Mouse (Mus musculus): ENCODE results near the gene Gcnt3. TPM values are rescaled to one million over a fixed set of nuclear protein-coding genes. Genes with fewer than 3 reads are reported as not detected.

Gene Gcnt3
- polyA plus RNA-seq, 1 experiment from 2014 or later: 1.3 TPM

DNA sequence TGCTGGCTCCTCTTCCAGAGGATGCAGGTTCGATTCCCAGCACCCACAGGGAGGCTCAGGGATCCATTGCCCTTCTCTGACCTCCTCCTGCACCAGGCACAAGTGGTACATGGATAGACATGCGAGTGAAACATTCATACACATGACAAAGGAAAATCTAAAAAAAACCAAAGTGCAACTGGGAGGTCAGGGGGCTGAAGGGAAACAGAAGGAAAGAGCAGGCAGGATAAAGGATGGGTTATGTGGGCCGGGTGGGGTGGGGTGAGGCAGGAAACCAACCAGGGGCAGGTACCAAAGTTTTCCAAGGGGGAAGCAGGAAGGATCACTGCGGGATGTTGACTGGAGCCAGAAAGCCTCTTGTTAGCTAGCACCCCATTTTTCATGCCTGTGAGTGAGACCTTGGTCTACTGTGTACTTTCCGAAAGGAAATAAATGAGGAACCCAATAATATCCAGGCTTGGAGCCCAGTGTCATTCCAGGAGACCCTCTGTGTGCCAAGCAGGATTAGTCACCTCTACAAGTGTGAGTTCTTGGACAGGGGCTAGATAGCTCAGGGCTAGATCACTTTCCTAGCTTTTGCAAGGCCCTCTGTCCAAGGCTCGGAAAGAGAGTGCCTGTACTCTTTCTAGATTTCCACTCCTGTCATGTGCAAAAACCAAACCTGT, 11.0 kb upstream of the Gcnt3 start:
- Histone ChIP-seq H3K9me3 (ENCODE audit: control insufficient read depth, low read length) (no peaks in the 10 kb centered on the region), H3K4me3 (ENCODE audit: low read length) (no peak overlapping the region), H3K27ac (ENCODE audit: low read depth, low read length) (peak overlapping the region; percentile 32; the same call in 1 of the 2 replicates), H3K4me1 (ENCODE audit: control insufficient read depth, insufficient read depth, low read length) (peaks cover 20% of the 10 kb centered on the region), H3K36me3 (ENCODE audit: control insufficient read depth, insufficient read depth, low read length) (no peaks in the 10 kb centered on the region), H3K9ac (ENCODE audit: low read depth, low read length) (no peak overlapping the region), H3K27me3 (ENCODE audit: control insufficient read depth, insufficient read depth, low read length) (no peaks in the 10 kb centered on the region), H3K4me2 (replicated peaks; ENCODE audit: low read depth, low read length) (no peak overlapping the region)
- no peak for ATAC-seq (ENCODE audit: low FRiP score, low TSS enrichment)
- WGBS: 57% methylated on average over 6 of the region's 6 CpGs

DNA sequence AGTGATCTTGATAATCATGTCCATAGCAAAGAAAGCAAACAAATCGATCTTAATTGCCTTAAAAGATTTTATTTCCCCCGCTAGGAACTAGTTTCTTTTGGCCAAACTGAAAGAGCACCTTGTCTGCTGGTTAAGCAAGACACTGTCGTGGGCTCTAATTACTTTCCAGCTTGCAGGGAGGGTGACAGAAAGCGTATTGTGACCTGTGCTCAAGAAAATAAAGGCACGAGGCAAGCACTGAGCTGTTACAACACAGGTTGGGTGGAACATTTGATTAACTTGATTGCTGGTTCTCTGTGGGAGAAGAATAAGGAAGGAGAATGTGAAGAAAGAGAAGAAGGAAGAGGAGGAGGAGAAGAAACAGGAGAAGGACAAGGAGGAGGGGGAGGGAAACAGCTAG, 10.4 kb upstream of the Gcnt3 start:
- Histone ChIP-seq H3K9ac (ENCODE audit: low read depth, low read length) (no peak overlapping the region), H3K27ac (ENCODE audit: low read depth, low read length) (peak overlapping the region; percentile 20; the same call in 1 of the 2 replicates), H3K4me2 (replicated peaks; ENCODE audit: low read depth, low read length) (no peak overlapping the region), H3K36me3 (ENCODE audit: control insufficient read depth, insufficient read depth, low read length) (no peaks in the 10 kb centered on the region), H3K27me3 (ENCODE audit: control insufficient read depth, insufficient read depth, low read length) (no peaks in the 10 kb centered on the region), H3K4me1 (ENCODE audit: control insufficient read depth, insufficient read depth, low read length) (peaks cover 20% of the 10 kb centered on the region), H3K9me3 (ENCODE audit: control insufficient read depth, low read length) (no peaks in the 10 kb centered on the region), H3K4me3 (ENCODE audit: low read length) (no peak overlapping the region)
- ATAC-seq (ENCODE audit: low FRiP score, low TSS enrichment): no peak
- WGBS: 27% methylated on average over 5 of the region's 5 CpGs

DNA sequence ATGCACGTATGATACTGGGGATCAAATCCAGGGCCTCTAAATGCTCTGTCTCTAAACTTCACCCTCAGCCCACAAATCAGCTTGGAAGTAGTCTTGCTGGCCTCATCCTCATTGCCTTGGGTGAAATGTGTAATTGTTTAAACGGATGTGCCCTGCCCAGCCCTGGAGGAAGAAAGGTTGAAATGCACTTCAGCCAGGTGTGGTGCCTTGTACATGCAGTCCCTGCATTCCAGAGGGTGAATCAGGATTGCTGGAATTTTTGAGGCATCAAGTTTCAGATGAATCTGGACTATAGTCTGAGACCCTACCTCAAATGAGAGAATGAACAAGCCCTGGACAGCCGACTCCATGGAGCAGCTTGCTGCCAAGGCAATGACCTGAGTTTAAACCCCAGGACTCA, 10.0 kb upstream of the Gcnt3 start:
- WGBS: 43% methylated on average over 3 of the region's 3 CpGs
- Histone ChIP-seq H3K4me2 (replicated peaks; ENCODE audit: low read depth, low read length) (no peak overlapping the region), H3K4me3 (ENCODE audit: low read length) (no peak overlapping the region), H3K27ac (ENCODE audit: low read depth, low read length) (peak overlapping the region; percentile 20; the same call in 1 of the 2 replicates), H3K9me3 (ENCODE audit: control insufficient read depth, low read length) (no peaks in the 10 kb centered on the region), H3K36me3 (ENCODE audit: control insufficient read depth, insufficient read depth, low read length) (no peaks in the 10 kb centered on the region), H3K27me3 (ENCODE audit: control insufficient read depth, insufficient read depth, low read length) (no peaks in the 10 kb centered on the region), H3K4me1 (ENCODE audit: control insufficient read depth, insufficient read depth, low read length) (peaks cover 20% of the 10 kb centered on the region), H3K9ac (ENCODE audit: low read depth, low read length) (no peak overlapping the region)
- ATAC-seq (ENCODE audit: low FRiP score, low TSS enrichment): no peak

DNA sequence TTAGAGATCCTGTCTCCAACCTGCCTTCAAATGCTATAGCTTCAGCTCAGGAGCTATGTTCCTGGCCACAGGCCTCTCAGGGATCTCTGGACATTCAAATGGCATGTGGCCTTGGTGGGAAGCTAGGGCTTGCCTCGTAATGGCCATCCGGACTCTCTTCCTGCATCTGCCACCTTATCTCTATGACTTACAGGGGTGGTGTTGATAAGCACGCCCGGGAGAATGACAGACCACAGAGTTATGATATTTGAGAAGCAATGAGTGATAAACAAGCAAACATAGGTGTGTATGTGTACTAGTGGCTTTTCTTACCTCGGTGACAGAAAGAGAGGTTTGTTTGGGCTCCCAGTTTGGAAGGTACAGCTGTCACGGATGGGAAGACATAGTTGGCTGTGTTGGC, 8.4 kb upstream of the Gcnt3 start:
- Histone ChIP-seq H3K36me3 (ENCODE audit: control insufficient read depth, insufficient read depth, low read length) (no peaks in the 10 kb centered on the region), H3K4me3 (ENCODE audit: low read length) (no peak overlapping the region), H3K27ac (ENCODE audit: low read depth, low read length) (no peak overlapping the region), H3K9ac (ENCODE audit: low read depth, low read length) (no peak overlapping the region), H3K9me3 (ENCODE audit: control insufficient read depth, low read length) (no peaks in the 10 kb centered on the region), H3K27me3 (ENCODE audit: control insufficient read depth, insufficient read depth, low read length) (no peaks in the 10 kb centered on the region), H3K4me1 (ENCODE audit: control insufficient read depth, insufficient read depth, low read length) (peaks cover 20% of the 10 kb centered on the region), H3K4me2 (replicated peaks; ENCODE audit: low read depth, low read length) (no peak overlapping the region)
- no peak for ATAC-seq (ENCODE audit: low FRiP score, low TSS enrichment)
- 83% methylated on average over 6 of the region's 6 CpGs for WGBS

DNA sequence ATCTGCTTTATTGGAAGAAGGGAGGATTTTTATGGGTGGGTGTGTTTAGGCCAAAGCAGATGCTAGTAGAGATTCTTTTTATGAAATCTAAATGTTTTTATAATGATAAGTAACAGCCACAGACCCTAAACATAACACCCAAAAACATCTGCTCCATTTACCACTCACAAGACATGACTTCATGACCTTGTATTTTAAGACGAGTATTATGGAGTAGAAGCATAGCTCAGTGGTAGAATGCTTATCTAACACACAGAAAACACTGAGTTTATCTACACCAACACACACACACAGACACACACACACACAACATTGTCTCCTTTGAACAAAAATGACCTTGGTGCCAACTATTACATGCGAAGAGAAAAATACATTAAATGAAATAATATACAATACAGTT, 7.0 kb upstream of the Gcnt3 start:
- no peaks in the 10 kb centered on the region for H3K9me3 ChIP-seq (ENCODE audit: control insufficient read depth, low read length)
- H3K4me3 ChIP-seq (ENCODE audit: low read length): no peak overlapping the region
- 66% methylated on average over 2 of the region's 2 CpGs for WGBS
- H3K9ac ChIP-seq (ENCODE audit: low read depth, low read length): no peak overlapping the region
- no peak overlapping the region for H3K4me2 ChIP-seq (replicated peaks; ENCODE audit: low read depth, low read length)
- no peak for ATAC-seq (ENCODE audit: low FRiP score, low TSS enrichment)
- no peak overlapping the region for H3K27ac ChIP-seq (ENCODE audit: low read depth, low read length)
- H3K4me1 ChIP-seq (ENCODE audit: control insufficient read depth, insufficient read depth, low read length): peaks cover 18% of the 10 kb centered on the region
- H3K36me3 ChIP-seq (ENCODE audit: control insufficient read depth, insufficient read depth, low read length): no peaks in the 10 kb centered on the region
- no peaks in the 10 kb centered on the region for H3K27me3 ChIP-seq (ENCODE audit: control insufficient read depth, insufficient read depth, low read length)

DNA sequence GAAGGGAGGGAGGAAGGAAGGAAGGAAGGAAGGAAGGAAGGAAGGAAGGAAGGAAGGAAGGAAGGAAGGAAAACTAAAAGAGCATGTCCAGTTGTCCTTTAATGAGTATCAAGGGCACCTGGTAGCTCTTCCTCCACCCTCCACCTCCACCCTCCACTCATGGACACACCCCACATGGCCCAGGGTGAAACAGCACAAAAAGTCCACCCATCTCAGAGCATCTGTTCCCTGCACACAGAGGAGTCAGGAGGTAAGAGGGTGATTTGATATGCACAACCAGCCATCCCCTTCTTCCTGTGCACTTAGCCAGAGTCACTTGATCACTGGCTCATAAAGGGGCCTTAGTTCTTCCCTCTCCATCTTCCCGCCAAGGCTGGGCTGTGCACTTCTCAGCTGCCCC, 5.0 kb upstream of the Gcnt3 start:
- Histone ChIP-seq H3K36me3 (ENCODE audit: control insufficient read depth, insufficient read depth, low read length) (no peaks in the 10 kb centered on the region), H3K9me3 (ENCODE audit: control insufficient read depth, low read length) (no peaks in the 10 kb centered on the region), H3K27ac (ENCODE audit: low read depth, low read length) (no peak overlapping the region), H3K4me3 (ENCODE audit: low read length) (no peak overlapping the region), H3K4me2 (replicated peaks; ENCODE audit: low read depth, low read length) (no peak overlapping the region), H3K9ac (ENCODE audit: low read depth, low read length) (no peak overlapping the region), H3K4me1 (ENCODE audit: control insufficient read depth, insufficient read depth, low read length) (no peaks in the 10 kb centered on the region), H3K27me3 (ENCODE audit: control insufficient read depth, insufficient read depth, low read length) (no peaks in the 10 kb centered on the region)
- ATAC-seq (ENCODE audit: low FRiP score, low TSS enrichment): 0 out of 2 replicates have a peak, but pooled peaks have one; percentile 20
- WGBS: 23% methylated on average over 1 of the region's 1 CpGs

DNA sequence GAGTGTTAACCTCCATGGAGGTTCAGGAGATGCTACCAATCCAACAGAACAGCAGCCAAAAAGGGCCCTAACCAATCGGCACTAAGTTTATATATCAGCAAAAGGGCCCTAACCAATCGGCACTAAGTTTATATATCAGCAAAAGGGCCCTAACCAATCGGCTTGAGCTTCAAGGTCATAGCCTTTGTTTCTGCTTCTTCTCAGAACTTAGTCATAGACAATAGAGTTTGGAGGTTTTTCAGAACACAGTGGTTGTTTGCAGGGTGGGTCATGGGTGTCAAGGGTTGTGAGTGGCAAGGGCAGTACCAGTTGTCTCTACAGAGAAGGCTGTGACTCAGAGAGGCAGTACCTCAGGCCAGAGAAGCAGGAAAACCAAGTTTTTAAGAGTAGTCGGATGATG, 4.2 kb upstream of the Gcnt3 start:
- no peak overlapping the region for H3K4me2 ChIP-seq (replicated peaks; ENCODE audit: low read depth, low read length)
- no peaks in the 10 kb centered on the region for H3K9me3 ChIP-seq (ENCODE audit: control insufficient read depth, low read length)
- no peak for ATAC-seq (ENCODE audit: low FRiP score, low TSS enrichment)
- 94% methylated on average over 4 of the region's 4 CpGs for WGBS
- no peaks in the 10 kb centered on the region for H3K27me3 ChIP-seq (ENCODE audit: control insufficient read depth, insufficient read depth, low read length)
- H3K9ac ChIP-seq (ENCODE audit: low read depth, low read length): no peak overlapping the region
- H3K27ac ChIP-seq (ENCODE audit: low read depth, low read length): no peak overlapping the region
- H3K4me3 ChIP-seq (ENCODE audit: low read length): no peak overlapping the region
- H3K36me3 ChIP-seq (ENCODE audit: control insufficient read depth, insufficient read depth, low read length): no peaks in the 10 kb centered on the region
- no peaks in the 10 kb centered on the region for H3K4me1 ChIP-seq (ENCODE audit: control insufficient read depth, insufficient read depth, low read length)

DNA sequence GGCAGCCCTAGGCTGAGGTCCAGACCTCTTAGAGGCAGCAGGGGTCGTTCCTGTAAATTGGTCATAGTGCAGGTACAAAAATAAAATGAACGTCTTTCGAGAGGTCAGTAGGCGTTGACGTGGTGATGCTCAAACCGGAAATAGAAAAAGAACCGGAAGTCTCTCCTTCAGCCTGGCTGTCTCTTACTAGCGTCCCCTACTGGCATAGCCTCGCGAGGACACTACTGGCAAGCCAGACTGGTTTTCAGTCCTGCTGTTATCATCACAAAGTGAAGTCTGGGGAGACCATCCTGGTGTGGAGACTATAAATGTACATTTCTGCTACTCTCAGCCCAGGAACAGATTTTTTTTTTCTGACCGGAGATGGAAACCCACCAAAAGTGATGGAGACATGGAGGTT, 2.7 kb upstream of the Gcnt3 start:
- Histone ChIP-seq H3K9me3 (ENCODE audit: control insufficient read depth, low read length) (no peaks in the 10 kb centered on the region), H3K36me3 (ENCODE audit: control insufficient read depth, insufficient read depth, low read length) (no peaks in the 10 kb centered on the region), H3K4me2 (replicated peaks; ENCODE audit: low read depth, low read length) (no peak overlapping the region), H3K27me3 (ENCODE audit: control insufficient read depth, insufficient read depth, low read length) (no peaks in the 10 kb centered on the region), H3K27ac (ENCODE audit: low read depth, low read length) (no peak overlapping the region), H3K9ac (ENCODE audit: low read depth, low read length) (no peak overlapping the region), H3K4me3 (ENCODE audit: low read length) (no peak overlapping the region), H3K4me1 (ENCODE audit: control insufficient read depth, insufficient read depth, low read length) (0 out of 2 replicates have a peak, but pooled peaks cover 3% of the 10 kb centered on the region)
- 88% methylated on average over 11 of the region's 11 CpGs for WGBS
- ATAC-seq (ENCODE audit: low FRiP score, low TSS enrichment): no peak

DNA sequence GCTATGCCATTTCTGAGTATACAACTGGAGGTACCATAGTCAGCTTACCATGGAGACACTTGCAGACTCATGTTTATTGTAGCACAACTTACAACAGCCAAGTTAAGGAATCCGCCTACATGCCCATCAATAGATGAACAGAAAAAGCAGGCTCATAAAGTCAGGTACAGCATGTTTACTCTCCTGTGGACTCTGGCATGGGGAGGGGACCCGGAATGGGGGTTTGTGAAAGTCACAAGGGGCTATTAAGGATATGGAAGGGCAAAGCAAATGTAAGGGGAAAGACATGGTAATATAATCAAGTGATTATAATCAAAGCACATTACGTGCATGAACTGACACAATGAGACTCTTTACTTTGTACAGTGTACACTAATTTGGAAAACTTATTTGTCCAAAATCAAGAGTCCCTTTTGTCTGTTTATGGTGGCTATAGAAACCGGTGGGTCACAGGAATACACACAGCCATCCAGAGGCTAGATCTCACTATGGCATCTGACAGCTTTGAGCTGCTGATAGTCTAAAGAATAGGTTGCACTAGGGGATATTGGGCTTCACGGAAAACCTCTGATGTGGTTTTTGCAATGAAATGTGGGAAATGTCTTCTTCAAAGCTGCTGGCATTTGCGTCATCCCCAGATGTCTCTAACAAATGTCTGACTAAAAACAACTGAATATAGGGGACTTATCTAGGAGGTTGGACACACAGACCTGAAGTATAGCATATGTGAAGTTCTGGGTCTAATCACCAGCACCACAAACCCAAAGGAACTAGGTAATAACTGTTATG, 1.9 kb upstream of the Gcnt3 start:
- Histone ChIP-seq H3K36me3 (ENCODE audit: control insufficient read depth, insufficient read depth, low read length) (no peaks in the 10 kb centered on the region), H3K27me3 (ENCODE audit: control insufficient read depth, insufficient read depth, low read length) (no peaks in the 10 kb centered on the region), H3K27ac (ENCODE audit: low read depth, low read length) (no peak overlapping the region), H3K4me2 (replicated peaks; ENCODE audit: low read depth, low read length) (no peak overlapping the region), H3K4me3 (ENCODE audit: low read length) (no peak overlapping the region), H3K4me1 (ENCODE audit: control insufficient read depth, insufficient read depth, low read length) (peaks cover 6% of the 10 kb centered on the region; the same call in 1 of the 2 replicates), H3K9me3 (ENCODE audit: control insufficient read depth, low read length) (no peaks in the 10 kb centered on the region), H3K9ac (ENCODE audit: low read depth, low read length) (no peak overlapping the region)
- ATAC-seq (ENCODE audit: low FRiP score, low TSS enrichment): no peak
- 83% methylated on average over 6 of the region's 6 CpGs for WGBS

All from kidney, embryonic 14.5 days (tissue).